Mouse (Mus musculus) liver, embryonic 14.5 days (tissue): Measurements from ENCODE around the gene Map7d2. TPM values are rescaled to one million over a fixed set of nuclear protein-coding genes. Genes with fewer than 3 reads are reported as not detected.

Source experiments
- ATAC-seq: fragments of 200-750 bp; cut with Nextera tagmentation; 2 replicates; pipeline ENCODE4 v1.8.0; 2017; ENCODE audit warnings: moderate number of reproducible peaks, mild to moderate bottlenecking, moderate library complexity; ENCODE audit not compliant: insufficient read depth
- DNase-seq, 3 experiments: peaks; one replicate each; pipeline ENCODE4 v3.0.0-alpha.2; 2012 to 2013; ENCODE audit warnings: low read depth in 3 of 3, low spot score in 3 of 3
- H3K27ac ChIP-seq: fragments of 300-500 bp; sonication (generic); 2 replicates; pipeline ENCODE4 v1.5.1; 2014; ENCODE audit warnings: moderate library complexity, mild to moderate bottlenecking, control low read depth, inconsistent platforms
- H3K27me3 ChIP-seq: fragments of 300-500 bp; sonication (generic); 2 replicates; pipeline ENCODE4 v1.6.1; 2014; ENCODE audit warnings: mild to moderate bottlenecking, low read length, moderate library complexity; ENCODE audit not compliant: control insufficient read depth, insufficient read depth
- H3K36me3 ChIP-seq: fragments of 300-500 bp; sonication (generic); replicated peaks from 2 replicates; pipeline ENCODE4 v1.6.1; 2014; ENCODE audit warnings: low read depth; ENCODE audit not compliant: control insufficient read depth, insufficient read depth
- H3K4me1 ChIP-seq, 2 experiments: fragments of 200-500 bp in 1 of 2; fragments of 300-500 bp in 1 of 2; sonication (generic) in 1 of 2; replicated peaks; 2 replicates each; pipeline ENCODE4 v1.6.1; 2012 to 2014; ENCODE audit warnings: antibody characterized with exemption in 1 of 2, inconsistent platforms in 1 of 2, low read length in 1 of 2; ENCODE audit not compliant: control insufficient read depth in 2 of 2, insufficient read depth in 2 of 2
- H3K4me2 ChIP-seq: fragments of 300-500 bp; sonication (generic); 2 replicates; pipeline ENCODE4 v1.6.1; 2014; ENCODE audit warnings: low read depth, mild to moderate bottlenecking, control low read depth, moderate library complexity
- H3K4me3 ChIP-seq, 2 experiments: fragments of 200-500 bp in 1 of 2; fragments of 300-500 bp in 1 of 2; sonication (generic) in 1 of 2; 2 replicates each; pipeline ENCODE4 v1.5.1; 2012 to 2014; ENCODE audit warnings: low read depth in 2 of 2, low read length in 2 of 2, mild to moderate bottlenecking in 2 of 2, control low read depth in 1 of 2, inconsistent platforms in 1 of 2, moderate library complexity in 1 of 2; ENCODE audit not compliant: insufficient read depth in 1 of 2
- H3K9ac ChIP-seq: fragments of 300-500 bp; sonication (generic); replicated peaks from 2 replicates; pipeline ENCODE4 v1.6.1; 2014; ENCODE audit warnings: mild to moderate bottlenecking, control low read depth, moderate library complexity
- H3K9me3 ChIP-seq: fragments of 300-500 bp; sonication (generic); 2 replicates; pipeline ENCODE4 v1.6.1; 2016; ENCODE audit warnings: low read length, mixed read lengths; ENCODE audit not compliant: control insufficient read depth
- CTCF ChIP-seq: IDR thresholded peaks from 2 replicates; pipeline ENCODE4 v1.5.1; 2016; ENCODE audit warnings: antibody characterized with exemption, low read depth, control low read depth
- EP300 ChIP-seq: IDR thresholded peaks from 2 replicates; pipeline ENCODE4 v1.6.1; 2016; ENCODE audit warnings: antibody characterized with exemption, low read depth
- WGBS: fragments of 180-500 bp; shearing (Covaris S2); extraction: QIAGEN DNeasy Blood & Tissue Kit; methylation state at CpG from one replicate; pipeline ENCODE4 v1.1.7; 2014; ENCODE audit not compliant: insufficient replicate concordance; 5-methylcytosine and 5-hydroxymethylcytosine counted together
- polyA plus RNA-seq, 2 experiments: library from polyadenylated mRNA; depleted of rRNA in 1 of 2; stranded (reverse) in 1 of 2; unstranded in 1 of 2; fragments of >200 nt; fragmentation: Nextera tagmentation in 1 of 2; extraction: Ambion mirVana in 1 of 2; gene quantifications; 2 replicates each; pipeline versions ENCODE4 v1.2.1 to v1.2.3; 2012 to 2014

Map7d2 gene
- polyA plus RNA-seq, 2 experiments: not detected

DNA sequence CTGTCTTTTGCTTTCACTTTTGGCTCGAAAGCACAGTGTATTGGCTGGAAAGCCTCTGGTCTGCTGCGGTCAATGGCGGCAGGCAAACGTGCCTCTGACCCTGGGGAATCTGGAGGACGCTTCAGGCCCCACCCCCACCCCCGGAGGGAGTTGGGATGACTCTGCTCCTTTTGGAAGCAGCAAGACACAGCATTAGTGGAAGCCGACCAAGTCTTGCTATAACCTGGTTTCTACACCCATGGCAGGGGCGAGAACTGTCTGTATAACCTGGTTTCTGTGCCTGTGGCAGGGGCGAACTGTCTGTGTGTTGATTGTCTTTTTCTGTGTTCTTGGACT, 96.3 kb downstream of the Map7d2 start:
- no peaks in the 10 kb centered on the region for H3K36me3 ChIP-seq
- no peak overlapping the region for H3K27ac ChIP-seq
- WGBS: 65% methylated on average over 9 of the region's 9 CpGs
- H3K9me3 ChIP-seq: no peaks in the 10 kb centered on the region
- DNase-seq (no peak), ATAC-seq (no peak)
- no peak overlapping the region for H3K4me2 ChIP-seq
- no peaks in the 10 kb centered on the region for H3K4me1 ChIP-seq
- peak overlapping the region in 1 of 2 experiments; percentile 18; a peak in 1 of 4 replicates for H3K4me3 ChIP-seq
- TF ChIP-seq CTCF (no peak), EP300 (no peak)
- no peaks in the 10 kb centered on the region for H3K27me3 ChIP-seq
- H3K9ac ChIP-seq: no peak overlapping the region

DNA sequence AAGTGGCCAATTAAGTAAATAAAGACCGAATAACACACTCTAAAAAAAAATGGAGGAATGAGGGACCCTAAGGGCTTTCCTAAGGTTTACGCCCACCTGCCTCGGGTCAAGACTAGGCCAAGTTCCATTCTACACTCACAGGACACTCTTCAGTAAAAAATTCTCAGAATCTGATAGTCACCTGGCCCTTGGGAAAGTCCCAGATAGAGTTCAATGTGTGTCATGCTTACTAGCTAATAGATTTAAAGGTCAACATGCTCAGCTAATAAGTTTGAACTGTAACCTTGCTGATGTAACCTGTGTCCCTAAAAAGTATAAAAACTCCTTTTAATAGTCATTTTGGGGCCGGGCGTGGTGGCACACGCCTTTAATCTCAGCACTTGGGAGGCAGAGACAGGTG, 101.2 kb downstream of the Map7d2 start:
- H3K27ac ChIP-seq: no peak overlapping the region

DNA sequence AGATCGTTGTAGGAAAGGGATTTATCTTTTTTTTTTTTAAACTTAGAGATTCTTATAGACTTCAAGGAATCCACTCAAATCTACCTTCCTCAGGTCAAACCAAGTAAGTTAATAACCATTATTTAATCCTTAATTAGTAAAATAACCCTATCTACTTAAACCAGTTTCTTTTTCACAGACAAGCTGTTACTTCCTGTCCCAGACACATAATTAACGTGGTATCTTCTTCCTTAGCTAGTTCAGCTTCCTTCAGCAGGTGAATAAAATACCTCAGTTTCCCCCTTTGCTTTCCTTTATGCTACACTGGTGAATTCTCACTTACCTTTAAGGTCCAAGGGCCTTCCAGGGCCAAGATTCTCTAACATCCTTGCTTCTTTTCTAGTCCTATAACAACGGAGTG, 107.4 kb downstream of the Map7d2 start:
- H3K9ac ChIP-seq: no peak overlapping the region
- no peaks in the 10 kb centered on the region for H3K27me3 ChIP-seq
- H3K4me1 ChIP-seq: no peaks in the 10 kb centered on the region
- H3K36me3 ChIP-seq: no peaks in the 10 kb centered on the region
- H3K9me3 ChIP-seq: no peaks in the 10 kb centered on the region
- WGBS: 41% methylated on average over 3 of the region's 3 CpGs
- H3K27ac ChIP-seq: no peak overlapping the region
- DNase-seq: no peak
- ATAC-seq: no peak
- H3K4me3 ChIP-seq: no peak overlapping the region
- no peak overlapping the region for H3K4me2 ChIP-seq
- TF ChIP-seq EP300: no peak
- TF ChIP-seq CTCF: no peak

More for the DNA sequence above, 101.2 kb downstream of the Map7d2 start:
- Histone ChIP-seq H3K4me1 (no peaks in the 10 kb centered on the region), H3K9me3 (no peaks in the 10 kb centered on the region), H3K4me3 (no peak overlapping the region), H3K4me2 (no peak overlapping the region), H3K27me3 (no peaks in the 10 kb centered on the region), H3K36me3 (no peaks in the 10 kb centered on the region), H3K9ac (no peak overlapping the region)
- WGBS: 67% methylated on average over 6 of the region's 6 CpGs
- ATAC-seq: no peak
- no peak for DNase-seq
- TF ChIP-seq EP300: no peak
- no peak for TF ChIP-seq CTCF

- WGBS: 67% methylated on average over 4 of the region's 4 CpGs
- ATAC-seq (no peak), DNase-seq (no peak)
- no peaks in the 10 kb centered on the region for H3K36me3 ChIP-seq
- H3K27me3 ChIP-seq: no peaks in the 10 kb centered on the region
- no peak overlapping the region for H3K27ac ChIP-seq
- H3K4me2 ChIP-seq: no peak overlapping the region
- H3K9me3 ChIP-seq: no peaks in the 10 kb centered on the region
- no peaks in the 10 kb centered on the region for H3K4me1 ChIP-seq
- TF ChIP-seq CTCF (no peak), EP300 (no peak)
- H3K4me3 ChIP-seq: no peak overlapping the region
- no peak overlapping the region for H3K9ac ChIP-seq
These were observed 108.3 kb downstream of the Map7d2 start for GRCm38 (mm10) chrX:159522651-159523050.

GRCm38 (mm10) chrX:159526388-159526787, 112.0 kb downstream of the Map7d2 start, which contains the start of gene Bclaf3:
TSS of gene Bclaf3 (plus strand) at chrX:159526688.
- no peak for DNase-seq
- Histone ChIP-seq H3K9ac (no peak within 1 kb of the TSS), H3K36me3 (no peaks in the 10 kb centered on the region), H3K4me2 (no peak within 1 kb of the TSS), H3K27ac (no peak within 1 kb of the TSS), H3K9me3 (no peaks in the 10 kb centered on the region), H3K27me3 (no peaks in the 10 kb centered on the region), H3K4me1 (no peaks in the 10 kb centered on the region), H3K4me3 (no peak within 1 kb of the TSS)
- TF ChIP-seq CTCF (no peak), EP300 (no peak)
- WGBS: 70% methylated on average over 6 of the region's 6 CpGs
- no peak for ATAC-seq
